Mouse (Mus musculus) lung, embryonic 16.5 days (tissue): ENCODE data around the gene Lrig3. TPM values are rescaled to one million over a fixed set of nuclear protein-coding genes. Genes with fewer than 3 reads are reported as not detected.

ENCODE experiments used
- ATAC-seq: fragments of 200-750 bp; cut with Nextera tagmentation; 2 replicates; pipeline ENCODE4 v1.8.0; 2017; ENCODE audit warnings: low read depth, mild to moderate bottlenecking, moderate library complexity
- H3K27ac ChIP-seq: fragments of 300-500 bp; sonication (generic); 2 replicates; pipeline ENCODE4 v1.5.1; 2014; ENCODE audit warnings: mild to moderate bottlenecking, control low read depth, low read length
- H3K27me3 ChIP-seq: fragments of 300-500 bp; sonication (generic); 2 replicates; pipeline ENCODE4 v1.6.1; 2014; ENCODE audit warnings: low read depth, low read length, mixed read lengths; ENCODE audit not compliant: control insufficient read depth, insufficient read depth
- H3K36me3 ChIP-seq: fragments of 300-500 bp; sonication (generic); 2 replicates; pipeline ENCODE4 v1.6.1; 2014; ENCODE audit warnings: low read length; ENCODE audit not compliant: control insufficient read depth, insufficient read depth
- H3K4me1 ChIP-seq: fragments of 300-500 bp; sonication (generic); replicated peaks from 2 replicates; pipeline ENCODE4 v1.6.1; 2014; ENCODE audit warnings: low read length, mixed read lengths; ENCODE audit not compliant: control insufficient read depth, insufficient read depth
- H3K4me2 ChIP-seq: fragments of 300-500 bp; sonication (generic); 2 replicates; pipeline ENCODE4 v1.6.1; 2014; ENCODE audit warnings: low read depth, low read length, control low read depth
- H3K4me3 ChIP-seq: fragments of 300-500 bp; sonication (generic); 2 replicates; pipeline ENCODE4 v1.5.1; 2014; ENCODE audit warnings: mild to moderate bottlenecking, low read length, control low read depth
- H3K9ac ChIP-seq: fragments of 300-500 bp; sonication (generic); 2 replicates; pipeline ENCODE4 v1.6.1; 2014; ENCODE audit warnings: low read length, control low read depth
- H3K9me3 ChIP-seq: fragments of 300-500 bp; sonication (generic); 2 replicates; pipeline ENCODE4 v1.6.1; 2016; ENCODE audit warnings: low read length; ENCODE audit not compliant: control insufficient read depth
- WGBS: fragments of 180-500 bp; shearing (Covaris S2); extraction: QIAGEN DNeasy Blood & Tissue Kit; methylation state at CpG from one replicate; pipeline ENCODE4 v1.1.7; 2014; 5-methylcytosine and 5-hydroxymethylcytosine counted together
- polyA plus RNA-seq: library from polyadenylated mRNA; unstranded; fragments of >200 nt; fragmentation: Nextera tagmentation; extraction: Ambion mirVana; gene quantifications from 2 replicates; pipeline ENCODE4 v1.2.1, GENCODE M21; 2015

Lrig3 gene
- polyA plus RNA-seq, 1 experiment from 2014 or later = 9.4 TPM

DNA sequence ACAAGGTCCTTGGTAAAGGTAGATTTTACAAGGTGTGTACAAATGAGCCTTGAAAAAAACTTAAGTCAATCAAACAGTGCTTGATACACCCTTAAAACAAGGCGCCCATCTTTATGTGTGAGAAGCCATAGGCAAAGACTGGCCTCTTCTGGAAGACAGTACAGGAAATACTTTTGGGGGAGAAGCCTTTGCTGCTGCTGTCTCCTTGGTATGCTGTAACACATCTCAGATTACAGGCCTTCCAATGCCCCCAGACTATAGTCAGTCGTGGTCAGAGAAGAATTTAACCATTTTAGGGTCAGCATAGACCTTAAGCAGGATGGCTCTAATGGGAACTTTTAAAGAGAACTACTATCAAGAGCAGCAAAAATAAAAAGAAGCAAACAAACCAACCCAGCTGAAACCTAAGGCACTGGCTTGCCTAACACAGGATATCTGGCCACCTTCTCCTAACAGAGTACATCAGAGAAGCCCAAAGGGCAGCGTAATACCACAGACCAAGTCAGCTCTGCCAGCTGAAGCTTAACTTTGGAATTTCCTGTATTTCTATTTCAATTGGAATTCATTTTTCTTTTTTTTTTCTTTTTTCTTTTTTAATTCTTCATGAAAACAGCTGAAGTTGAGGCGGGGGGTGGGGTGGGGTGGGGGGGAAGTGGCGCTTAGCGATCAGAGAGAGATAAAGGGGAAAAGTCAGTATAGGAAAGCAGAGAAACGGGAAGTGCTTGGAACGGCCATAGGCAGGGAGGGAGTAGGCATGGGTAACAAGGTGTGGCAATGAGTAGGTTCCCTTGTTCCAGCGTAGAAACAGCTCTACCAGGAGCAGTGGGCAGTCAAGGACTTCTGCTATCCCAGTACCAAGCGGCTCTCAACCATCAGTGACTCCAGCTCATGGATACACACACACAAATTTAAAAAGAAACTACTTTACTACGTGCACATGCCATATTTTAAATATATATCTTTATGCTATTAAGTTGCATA is 28.2 kb upstream of the Lrig3 start:
- H3K9me3 ChIP-seq = no peaks in the 10 kb centered on the region
- no peak overlapping the region for H3K27ac ChIP-seq
- H3K36me3 ChIP-seq = no peaks in the 10 kb centered on the region
- H3K4me1 ChIP-seq = peaks cover 3% of the 10 kb centered on the region; the same call in 1 of the 2 replicates
- H3K27me3 ChIP-seq = no peaks in the 10 kb centered on the region
- no peak overlapping the region for H3K4me3 ChIP-seq
- 0 out of 2 replicates have a peak overlapping the region, but pooled peaks have one; percentile 24 for H3K4me2 ChIP-seq
- H3K9ac ChIP-seq = no peak overlapping the region
- ATAC-seq = peak; percentile 62
- WGBS = 31% methylated on average over 11 of the region's 11 CpGs

DNA sequence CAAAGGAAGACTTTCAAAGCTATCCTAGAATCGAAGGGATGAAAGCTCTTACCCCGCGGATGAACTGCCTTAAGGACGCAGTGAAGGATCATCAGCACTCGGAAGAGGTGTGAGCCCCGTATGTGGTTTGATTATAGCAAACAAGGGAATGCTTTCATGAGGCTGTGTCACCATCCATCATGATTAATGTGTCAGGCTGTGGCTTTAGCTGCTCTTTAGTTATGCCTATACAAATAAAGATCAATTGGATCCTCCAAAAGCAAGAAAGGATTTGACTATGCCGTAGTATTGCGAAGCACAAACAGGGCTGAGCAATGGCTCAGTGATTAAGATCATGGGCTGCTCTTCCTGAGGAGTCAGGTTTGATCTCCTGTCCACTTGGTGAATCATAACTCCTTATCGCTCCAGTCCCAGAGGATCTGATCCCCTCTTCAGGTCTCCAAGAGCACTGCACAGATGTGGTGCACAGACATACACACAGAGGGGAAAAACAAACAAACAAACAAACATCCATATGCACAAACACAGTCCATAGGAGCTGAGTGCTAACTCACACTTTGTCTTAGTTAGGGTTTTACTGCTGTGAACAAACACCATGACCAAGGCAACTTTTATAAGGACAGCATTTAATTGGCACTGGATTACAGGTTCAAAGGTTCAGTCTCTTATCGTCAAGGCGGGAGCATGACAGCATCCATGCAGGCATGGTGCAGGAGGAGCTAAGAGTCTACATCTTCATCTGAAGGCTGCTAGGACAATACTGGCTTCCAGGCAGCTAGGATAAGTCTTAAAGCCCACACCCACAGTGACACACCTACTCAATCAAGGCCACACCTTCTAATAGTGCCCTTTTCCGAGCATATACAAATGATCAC is 27.2 kb upstream of the Lrig3 start:
- peaks cover 3% of the 10 kb centered on the region; the same call in 1 of the 2 replicates for H3K4me1 ChIP-seq
- no peak overlapping the region for H3K4me3 ChIP-seq
- H3K9me3 ChIP-seq = no peaks in the 10 kb centered on the region
- ATAC-seq = no peak
- H3K9ac ChIP-seq = no peak overlapping the region
- WGBS = 38% methylated on average over 12 of the region's 12 CpGs
- no peaks in the 10 kb centered on the region for H3K27me3 ChIP-seq
- H3K27ac ChIP-seq = no peak overlapping the region
- no peak overlapping the region for H3K4me2 ChIP-seq
- no peaks in the 10 kb centered on the region for H3K36me3 ChIP-seq

DNA sequence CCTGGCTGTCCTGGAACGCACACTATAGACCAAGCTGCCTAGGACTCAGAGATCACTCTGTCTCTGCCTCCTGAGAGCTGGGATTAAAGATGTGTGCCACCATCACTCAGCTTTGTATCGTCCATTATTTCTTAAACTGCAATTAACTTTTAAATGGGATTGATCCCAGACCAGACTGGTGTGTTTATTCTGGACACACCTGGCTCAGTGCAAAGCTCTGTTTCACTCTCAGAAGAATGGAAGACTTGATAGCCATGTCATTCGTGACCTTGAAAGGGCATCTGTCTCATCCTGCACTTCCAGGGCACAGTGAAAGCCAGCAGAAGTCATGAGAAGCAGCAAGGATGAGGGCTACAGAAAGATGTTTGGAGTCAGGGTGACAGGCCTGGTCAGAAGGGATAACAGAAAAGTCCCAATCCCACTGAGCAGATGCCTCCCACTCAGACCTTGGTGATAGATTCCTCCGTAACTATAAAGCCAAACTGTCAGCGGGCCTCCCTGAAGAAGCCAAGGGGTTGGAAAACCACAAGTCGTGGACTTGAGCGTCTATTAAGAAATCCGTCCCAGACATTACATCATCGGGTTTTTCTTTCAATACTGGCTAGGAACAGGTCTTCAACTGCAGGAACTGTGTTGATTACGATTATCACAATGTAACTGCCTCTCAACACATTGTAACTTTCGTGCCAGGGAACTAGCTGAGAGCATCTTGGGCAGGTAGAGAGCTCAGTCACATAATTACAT is 25.5 kb upstream of the Lrig3 start:
- no peak overlapping the region for H3K27ac ChIP-seq
- WGBS = 62% methylated on average over 11 of the region's 11 CpGs
- no peak overlapping the region for H3K4me2 ChIP-seq
- no peaks in the 10 kb centered on the region for H3K9me3 ChIP-seq
- ATAC-seq = no peak
- H3K4me3 ChIP-seq = no peak overlapping the region
- no peaks in the 10 kb centered on the region for H3K27me3 ChIP-seq
- H3K4me1 ChIP-seq = peaks cover 3% of the 10 kb centered on the region; the same call in 1 of the 2 replicates
- H3K36me3 ChIP-seq = no peaks in the 10 kb centered on the region
- no peak overlapping the region for H3K9ac ChIP-seq

DNA sequence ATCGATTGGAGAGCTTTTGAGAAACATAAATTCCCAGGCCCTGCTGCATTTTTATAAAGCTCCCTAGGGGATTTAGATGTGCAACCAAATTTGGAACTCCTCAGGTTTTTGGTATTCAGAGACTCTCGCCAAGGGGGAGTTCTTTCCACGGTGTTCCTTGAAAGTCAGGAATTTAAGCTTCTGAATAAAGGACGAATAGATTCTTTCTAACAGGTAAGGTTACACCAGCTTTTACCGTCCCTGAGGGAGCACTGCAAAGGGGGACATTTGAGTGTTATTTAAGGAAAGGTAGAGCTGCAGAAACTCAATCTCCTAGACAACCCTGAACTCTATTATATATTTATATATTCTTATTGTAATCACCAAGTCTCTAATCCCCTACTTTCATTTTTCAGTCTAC is 22.9 kb upstream of the Lrig3 start:
- Histone ChIP-seq H3K27me3 (no peaks in the 10 kb centered on the region), H3K9me3 (no peaks in the 10 kb centered on the region), H3K36me3 (no peaks in the 10 kb centered on the region), H3K4me2 (no peak overlapping the region), H3K4me3 (no peak overlapping the region), H3K9ac (no peak overlapping the region), H3K4me1 (no peaks in the 10 kb centered on the region; the same call in 1 of the 2 replicates), H3K27ac (no peak overlapping the region)
- no peak for ATAC-seq
- WGBS = 43% methylated on average over 5 of the region's 5 CpGs

DNA sequence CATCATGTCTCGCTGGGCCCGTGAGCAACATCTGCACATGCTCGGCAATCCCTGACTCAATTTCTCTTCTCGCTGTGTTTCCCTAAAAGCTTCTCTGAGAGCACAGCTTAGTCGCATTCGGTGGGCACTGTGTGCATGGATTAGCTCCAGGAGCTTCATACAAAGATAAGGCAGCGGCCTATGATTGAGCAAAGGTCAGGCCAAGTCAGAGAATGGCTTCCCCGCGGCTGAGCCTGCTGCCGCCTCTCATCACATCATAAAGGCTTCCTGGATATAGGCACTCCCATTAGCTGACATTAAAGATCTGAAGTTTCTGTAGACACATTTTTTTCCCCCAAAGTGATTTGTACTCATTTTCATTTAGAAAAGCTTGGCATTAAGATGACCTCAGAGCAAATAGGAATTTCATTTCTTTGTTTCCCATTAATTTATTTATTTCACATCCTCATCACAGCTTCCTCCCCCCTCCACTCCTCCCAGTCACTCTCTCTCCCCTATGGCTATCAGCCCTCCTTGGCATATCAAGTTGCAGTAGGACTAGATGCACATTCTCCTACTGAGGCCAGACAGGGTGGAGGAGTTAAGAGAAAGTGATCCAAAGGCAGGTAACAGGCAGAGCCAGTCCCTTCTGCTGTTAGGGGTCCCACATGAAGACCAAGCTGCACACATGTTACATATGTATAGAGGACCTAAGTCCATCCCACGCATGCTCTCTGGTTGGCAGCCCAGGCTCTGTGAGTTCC is 21.0 kb upstream of the Lrig3 start:
- Histone ChIP-seq H3K9ac (no peak overlapping the region), H3K4me2 (no peak overlapping the region), H3K36me3 (no peaks in the 10 kb centered on the region), H3K9me3 (no peaks in the 10 kb centered on the region), H3K27me3 (no peaks in the 10 kb centered on the region), H3K4me1 (peaks cover 6% of the 10 kb centered on the region), H3K4me3 (no peak overlapping the region), H3K27ac (no peak overlapping the region)
- WGBS = 65% methylated on average over 11 of the region's 11 CpGs
- ATAC-seq = no peak

DNA sequence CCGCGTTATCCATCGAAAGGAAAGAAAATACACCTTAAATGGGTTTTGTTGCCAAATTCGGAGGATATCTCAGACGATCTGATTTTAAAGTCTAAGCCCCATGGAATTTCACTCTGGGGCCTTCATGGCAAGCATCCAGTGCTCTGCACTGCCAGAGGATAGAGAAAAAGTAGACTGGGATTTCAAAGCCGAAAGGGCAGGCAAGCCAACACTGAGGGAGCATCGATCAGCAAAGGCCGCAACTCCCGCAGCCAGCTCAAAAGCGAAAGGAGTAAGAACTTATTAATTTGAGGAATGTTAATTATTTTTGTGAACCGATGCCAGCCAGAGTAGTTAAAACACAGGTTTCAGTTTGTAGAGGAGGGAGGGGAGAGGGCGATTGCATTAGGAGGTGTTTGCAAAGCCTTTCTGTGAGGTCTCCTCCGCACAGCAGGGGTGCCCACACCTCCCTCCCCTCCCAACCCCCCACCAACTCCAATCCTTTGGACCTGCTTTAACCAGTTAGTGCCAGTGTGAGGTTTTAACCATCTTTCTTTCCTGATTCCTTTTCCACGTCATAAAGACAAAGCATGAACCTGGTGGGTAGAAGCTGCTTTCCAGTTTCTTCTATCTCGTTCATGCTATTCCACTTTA is 17.0 kb upstream of the Lrig3 start:
- Histone ChIP-seq H3K4me3 (peak overlapping the region; percentile 1; the same call in 1 of the 2 replicates), H3K36me3 (no peaks in the 10 kb centered on the region), H3K4me1 (peaks cover 6% of the 10 kb centered on the region), H3K4me2 (peak overlapping the region; percentile 24), H3K9me3 (no peaks in the 10 kb centered on the region), H3K27me3 (no peaks in the 10 kb centered on the region), H3K27ac (no peak overlapping the region), H3K9ac (peak overlapping the region; percentile 46; the same call in 1 of the 2 replicates)
- peak; percentile 54; the same call in 1 of the 2 replicates for ATAC-seq
- WGBS = 29% methylated on average over 15 of the region's 15 CpGs

DNA sequence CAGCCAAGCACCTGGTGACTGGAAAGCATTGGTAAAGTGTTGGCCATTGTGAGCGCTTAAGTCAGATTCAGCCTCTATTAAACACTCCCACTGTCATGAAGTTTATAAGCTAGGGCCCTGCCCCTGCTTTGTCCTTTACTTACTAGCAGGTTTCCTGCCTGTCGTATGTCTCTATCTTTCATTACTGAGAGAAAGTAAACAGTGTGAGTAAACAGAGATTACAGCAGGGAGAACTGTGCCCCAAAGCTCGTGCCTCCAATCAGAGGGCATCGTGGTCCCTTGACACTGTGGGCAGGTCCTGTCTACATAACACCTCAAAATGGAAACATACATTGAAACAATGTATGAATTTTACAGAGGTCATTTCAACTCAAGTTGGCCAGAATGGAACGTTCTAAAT is 14.3 kb upstream of the Lrig3 start:
- 18% methylated on average over 5 of the region's 5 CpGs for WGBS
- no peak for ATAC-seq
- peaks cover 12% of the 10 kb centered on the region for H3K4me1 ChIP-seq
- no peak overlapping the region for H3K4me3 ChIP-seq
- H3K27me3 ChIP-seq = no peaks in the 10 kb centered on the region
- H3K36me3 ChIP-seq = no peaks in the 10 kb centered on the region
- no peaks in the 10 kb centered on the region for H3K9me3 ChIP-seq
- no peak overlapping the region for H3K4me2 ChIP-seq
- no peak overlapping the region for H3K27ac ChIP-seq
- H3K9ac ChIP-seq = no peak overlapping the region

DNA sequence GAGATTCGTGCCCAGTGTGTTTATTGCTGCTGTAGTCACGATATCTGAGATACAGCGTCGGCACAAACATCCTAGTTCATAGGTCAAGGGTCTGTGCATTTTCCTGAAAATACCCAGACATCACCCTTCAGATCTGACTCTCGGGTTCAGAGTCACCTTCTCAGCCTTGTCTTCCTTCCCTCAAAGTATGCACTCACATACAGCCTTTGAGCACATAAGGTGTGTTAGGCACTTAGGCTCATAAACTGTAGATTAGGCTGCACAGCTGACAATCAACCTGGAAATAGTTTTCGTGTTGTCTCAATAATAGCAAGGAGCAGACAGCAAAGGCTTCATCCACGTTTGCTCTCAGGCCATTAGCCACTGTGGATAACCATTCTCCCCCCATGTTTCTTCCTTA is 11.6 kb upstream of the Lrig3 start:
- no peaks in the 10 kb centered on the region for H3K36me3 ChIP-seq
- H3K27me3 ChIP-seq = no peaks in the 10 kb centered on the region
- no peak overlapping the region for H3K27ac ChIP-seq
- H3K4me2 ChIP-seq = no peak overlapping the region
- ATAC-seq = 0 out of 2 replicates have a peak, but pooled peaks have one; percentile 31
- no peak overlapping the region for H3K4me3 ChIP-seq
- H3K4me1 ChIP-seq = peaks cover 10% of the 10 kb centered on the region; the same call in 1 of the 2 replicates
- no peak overlapping the region for H3K9ac ChIP-seq
- 49% methylated on average over 7 of the region's 7 CpGs for WGBS
- H3K9me3 ChIP-seq = no peaks in the 10 kb centered on the region
